Mouse (Mus musculus): ENCODE results near the gene Rb1. TPM values are rescaled to one million over a fixed set of nuclear protein-coding genes. Genes with fewer than 3 reads are reported as not detected.

Rb1 gene
- polyA plus RNA-seq, 1 experiment from 2014 or later = 18.4 TPM

- H3K36me3 ChIP-seq = peaks cover 11% of the 10 kb centered on the region
- H3K27me3 ChIP-seq (replicated peaks) = no peaks in the 10 kb centered on the region
- H3K9ac ChIP-seq = no peak overlapping the region
- no peak for ATAC-seq
- H3K9me3 ChIP-seq = no peaks in the 10 kb centered on the region
- no peak overlapping the region for H3K4me2 ChIP-seq (replicated peaks)
- H3K27ac ChIP-seq = no peak overlapping the region
- WGBS = 92% methylated on average over 8 of the region's 8 CpGs
- H3K4me3 ChIP-seq (replicated peaks) = no peak overlapping the region
- H3K4me1 ChIP-seq (replicated peaks) = no peaks in the 10 kb centered on the region
Measured at GRCm38 (mm10) chr14:73354700-73355099, 29.1 kb upstream of the Rb1 start.

GRCm38 (mm10) chr14:73351118-73351517, 25.5 kb upstream of the Rb1 start:
- Histone ChIP-seq H3K9ac (no peak overlapping the region), H3K27ac (no peak overlapping the region), H3K9me3 (no peaks in the 10 kb centered on the region), H3K4me2 (replicated peaks) (no peak overlapping the region), H3K4me3 (replicated peaks) (no peak overlapping the region), H3K27me3 (replicated peaks) (no peaks in the 10 kb centered on the region), H3K36me3 (peaks cover 1% of the 10 kb centered on the region; the same call in 1 of the 2 replicates), H3K4me1 (replicated peaks) (no peaks in the 10 kb centered on the region)
- no peak for ATAC-seq
- 95% methylated on average over 5 of the region's 5 CpGs for WGBS

GRCm38 (mm10) chr14:73350029-73350428, 24.4 kb upstream of the Rb1 start:
- WGBS = 70% methylated on average over 1 of the region's 1 CpGs
- no peak for ATAC-seq
- Histone ChIP-seq H3K4me3 (replicated peaks) (no peak overlapping the region), H3K9me3 (no peaks in the 10 kb centered on the region), H3K4me1 (replicated peaks) (no peaks in the 10 kb centered on the region), H3K4me2 (replicated peaks) (no peak overlapping the region), H3K27ac (no peak overlapping the region), H3K36me3 (no peaks in the 10 kb centered on the region), H3K9ac (no peak overlapping the region), H3K27me3 (replicated peaks) (no peaks in the 10 kb centered on the region)

GRCm38 (mm10) chr14:73349061-73349670, 23.5 kb upstream of the Rb1 start:
- no peak overlapping the region for H3K4me2 ChIP-seq (replicated peaks)
- no peak for ATAC-seq
- no peak overlapping the region for H3K9ac ChIP-seq
- H3K4me1 ChIP-seq (replicated peaks) = no peaks in the 10 kb centered on the region
- 64% methylated on average over 7 of the region's 7 CpGs for WGBS
- H3K36me3 ChIP-seq = no peaks in the 10 kb centered on the region
- H3K9me3 ChIP-seq = no peaks in the 10 kb centered on the region
- no peak overlapping the region for H3K27ac ChIP-seq
- no peak overlapping the region for H3K4me3 ChIP-seq (replicated peaks)
- no peaks in the 10 kb centered on the region for H3K27me3 ChIP-seq (replicated peaks)

GRCm38 (mm10) chr14:73347302-73347701, 21.7 kb upstream of the Rb1 start:
- H3K36me3 ChIP-seq = no peaks in the 10 kb centered on the region
- no peak overlapping the region for H3K27ac ChIP-seq
- no peaks in the 10 kb centered on the region for H3K4me1 ChIP-seq (replicated peaks)
- no peak for ATAC-seq
- H3K27me3 ChIP-seq (replicated peaks) = no peaks in the 10 kb centered on the region
- H3K9me3 ChIP-seq = no peaks in the 10 kb centered on the region
- WGBS = 79% methylated on average over 9 of the region's 9 CpGs
- H3K4me2 ChIP-seq (replicated peaks) = no peak overlapping the region
- no peak overlapping the region for H3K9ac ChIP-seq
- no peak overlapping the region for H3K4me3 ChIP-seq (replicated peaks)

- H3K4me2 ChIP-seq (replicated peaks) = no peak overlapping the region
- H3K4me3 ChIP-seq (replicated peaks) = no peak overlapping the region
- H3K9me3 ChIP-seq = no peaks in the 10 kb centered on the region
- H3K9ac ChIP-seq = no peak overlapping the region
- no peaks in the 10 kb centered on the region for H3K4me1 ChIP-seq (replicated peaks)
- no peak overlapping the region for H3K27ac ChIP-seq
- no peak for ATAC-seq
- no peaks in the 10 kb centered on the region for H3K27me3 ChIP-seq (replicated peaks)
- H3K36me3 ChIP-seq = no peaks in the 10 kb centered on the region
- 89% methylated on average over 4 of the region's 4 CpGs for WGBS
Measured at GRCm38 (mm10) chr14:73345614-73346013, 20.0 kb upstream of the Rb1 start.

GRCm38 (mm10) chr14:73340051-73340755, 14.6 kb upstream of the Rb1 start:
- no peak for ATAC-seq
- no peaks in the 10 kb centered on the region for H3K36me3 ChIP-seq
- no peaks in the 10 kb centered on the region for H3K4me1 ChIP-seq (replicated peaks)
- H3K9ac ChIP-seq = no peak overlapping the region
- no peak overlapping the region for H3K27ac ChIP-seq
- H3K9me3 ChIP-seq = no peaks in the 10 kb centered on the region
- no peaks in the 10 kb centered on the region for H3K27me3 ChIP-seq (replicated peaks)
- no peak overlapping the region for H3K4me3 ChIP-seq (replicated peaks)
- 56% methylated on average over 6 of the region's 6 CpGs for WGBS
- no peak overlapping the region for H3K4me2 ChIP-seq (replicated peaks)

- H3K4me1 ChIP-seq (replicated peaks) = no peaks in the 10 kb centered on the region
- H3K9me3 ChIP-seq = no peaks in the 10 kb centered on the region
- no peak for ATAC-seq
- H3K9ac ChIP-seq = no peak overlapping the region
- H3K27me3 ChIP-seq (replicated peaks) = no peaks in the 10 kb centered on the region
- H3K36me3 ChIP-seq = no peaks in the 10 kb centered on the region
- H3K27ac ChIP-seq = no peak overlapping the region
- no peak overlapping the region for H3K4me3 ChIP-seq (replicated peaks)
- WGBS = 69% methylated on average over 3 of the region's 3 CpGs
- H3K4me2 ChIP-seq (replicated peaks) = no peak overlapping the region
Measured at GRCm38 (mm10) chr14:73339615-73340014, 14.0 kb upstream of the Rb1 start.

- Histone ChIP-seq H3K4me1 (replicated peaks) (no peaks in the 10 kb centered on the region), H3K27me3 (replicated peaks) (no peaks in the 10 kb centered on the region), H3K9me3 (no peaks in the 10 kb centered on the region), H3K27ac (no peak overlapping the region), H3K36me3 (no peaks in the 10 kb centered on the region), H3K9ac (no peak overlapping the region), H3K4me3 (replicated peaks) (no peak overlapping the region), H3K4me2 (replicated peaks) (no peak overlapping the region)
- 71% methylated on average over 6 of the region's 6 CpGs for WGBS
- no peak for ATAC-seq
Measured at GRCm38 (mm10) chr14:73336316-73337080, 10.9 kb upstream of the Rb1 start.

- H3K9me3 ChIP-seq = no peaks in the 10 kb centered on the region
- H3K27ac ChIP-seq = no peak overlapping the region
- no peak for ATAC-seq
- no peak overlapping the region for H3K4me2 ChIP-seq (replicated peaks)
- 78% methylated on average over 22 of the region's 22 CpGs for WGBS
- no peak overlapping the region for H3K9ac ChIP-seq
- H3K4me1 ChIP-seq (replicated peaks) = no peaks in the 10 kb centered on the region
- H3K4me3 ChIP-seq (replicated peaks) = no peak overlapping the region
- no peaks in the 10 kb centered on the region for H3K36me3 ChIP-seq
- no peaks in the 10 kb centered on the region for H3K27me3 ChIP-seq (replicated peaks)
Measured at GRCm38 (mm10) chr14:73334926-73335805, 9.5 kb upstream of the Rb1 start.

- H3K27ac ChIP-seq = no peak overlapping the region
- 85% methylated on average over 3 of the region's 3 CpGs for WGBS
- H3K4me3 ChIP-seq (replicated peaks) = no peak overlapping the region
- no peaks in the 10 kb centered on the region for H3K4me1 ChIP-seq (replicated peaks)
- H3K27me3 ChIP-seq (replicated peaks) = no peaks in the 10 kb centered on the region
- no peaks in the 10 kb centered on the region for H3K9me3 ChIP-seq
- H3K4me2 ChIP-seq (replicated peaks) = no peak overlapping the region
- no peak overlapping the region for H3K9ac ChIP-seq
- ATAC-seq = no peak
- H3K36me3 ChIP-seq = no peaks in the 10 kb centered on the region
Measured at GRCm38 (mm10) chr14:73333880-73334279, 8.3 kb upstream of the Rb1 start.

- Histone ChIP-seq H3K27ac (no peak overlapping the region), H3K27me3 (replicated peaks) (no peaks in the 10 kb centered on the region), H3K9me3 (no peaks in the 10 kb centered on the region), H3K36me3 (no peaks in the 10 kb centered on the region), H3K4me3 (replicated peaks) (no peak overlapping the region), H3K4me2 (replicated peaks) (no peak overlapping the region), H3K4me1 (replicated peaks) (no peaks in the 10 kb centered on the region), H3K9ac (no peak overlapping the region)
- ATAC-seq = no peak
- WGBS = 73% methylated on average over 4 of the region's 4 CpGs
Measured at GRCm38 (mm10) chr14:73331386-73331785, 5.8 kb upstream of the Rb1 start.
